Mouse (Mus musculus) bone marrow macrophage, adult 2 months (primary cell): ENCODE measurements around the gene Gm20518.

Source experiments
- CTCF ChIP-seq: IDR thresholded peaks from 2 replicates; pipeline ENCODE4 v1.5.1; 2012; ENCODE audit warnings: low read depth, mild to moderate bottlenecking, low read length, moderate library complexity
- POLR2A ChIP-seq: IDR thresholded peaks from 2 replicates; pipeline ENCODE4 v1.6.1; 2012; ENCODE audit warnings: mild to moderate bottlenecking, low read depth, low read length, borderline replicate concordance

DNA sequence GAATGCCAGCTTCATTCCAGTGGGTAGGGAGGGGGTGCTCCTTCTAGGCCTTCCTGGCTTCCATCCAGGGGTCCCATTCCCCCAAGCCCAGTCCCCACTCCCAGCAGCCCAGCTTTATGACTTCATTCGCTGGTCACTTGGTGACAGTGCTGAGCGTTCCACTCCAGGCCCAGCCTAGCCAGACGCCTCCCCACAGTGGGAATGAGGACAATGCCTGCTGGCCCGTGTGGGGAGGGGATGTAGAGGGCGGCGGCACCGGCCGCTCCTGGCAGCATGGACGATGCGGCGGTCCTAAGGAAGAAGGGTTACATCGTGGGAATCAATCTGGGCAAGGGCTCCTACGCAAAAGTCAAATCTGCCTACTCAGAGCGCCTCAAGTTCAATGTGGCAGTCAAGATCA, 7.0 kb upstream of the Gm20518 start, which contains the start of the genes Dgcr2 and Tssk2:
- TF ChIP-seq CTCF (no peak), POLR2A (no peak)
